1 mouse cellular context compared by ENCODE assay signal in the genomic region with DNA sequence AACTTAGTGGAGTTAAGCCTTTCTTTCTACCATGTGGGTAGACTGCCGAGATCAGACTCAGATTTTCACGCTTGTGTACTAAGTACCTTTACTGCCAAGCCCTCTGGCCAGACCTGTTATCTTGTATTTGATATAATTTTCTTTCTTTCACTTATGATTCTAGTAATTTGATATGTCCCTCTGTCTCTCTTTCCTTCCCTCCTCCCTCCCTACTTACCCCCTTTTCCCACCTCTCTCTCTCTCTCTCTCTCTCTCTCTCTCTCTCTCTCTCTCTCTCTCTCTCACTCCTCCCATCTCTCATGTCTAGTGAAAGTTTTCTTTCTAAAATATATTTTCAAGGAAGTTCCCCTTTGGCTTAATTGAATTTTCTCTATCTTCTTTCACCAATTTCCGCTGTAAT.
TF ChIP-seq lines count a peak whose summit lies in the region.

No protein-coding gene starts in this region.

TF ChIP-seq in CH12.LX, 34 proteins besides CTCF, POLR2A, EP300 and RAD21 (continued from another document):
- no peak for TF ChIP-seq MAZ (IDR thresholded peaks at IDR 0.05; ENCODE audit: low read depth, low read length)
- no peak for TF ChIP-seq NRF1 (IDR thresholded peaks at IDR 0.05; ENCODE audit: low read depth, low read length)
- no peak for TF ChIP-seq MYC (IDR thresholded peaks at IDR 0.05; ENCODE audit: low read depth, low read length)
- TF ChIP-seq SMC3 (IDR thresholded peaks at IDR 0.05; ENCODE audit: low read depth, low read length) = no peak
- TF ChIP-seq USF1 (IDR thresholded peaks at IDR 0.05; ENCODE audit: low read depth, low read length) = no peak
- TF ChIP-seq HCFC1 (IDR thresholded peaks at IDR 0.05; ENCODE audit: low read depth, low read length) = no peak
